In genomic region chr9:84719396-84719795, GRCm38 (mm10) we compare ENCODE assay signal across 15 mouse cellular contexts.
"Had no signal": no experiment of that assay in that cellular context is flagged by ENCODE, and none has a peak within 500 bp of the region (broad histone marks: within the 10 kb centered on the region; RNA-seq: fewer than 3 reads in every experiment).

No protein-coding gene starts in this region.

- H3K27me3 ChIP-seq: megakaryocyte, embryonic 14.5 days; midbrain, embryonic 13.5 days; midbrain, embryonic 15.5 days; neural tube, embryonic 12.5 days; stomach, embryonic 15.5 days had no signal

- H3K9ac ChIP-seq: midbrain, embryonic 13.5 days; midbrain, embryonic 15.5 days; neural tube, embryonic 12.5 days; stomach, embryonic 15.5 days had no signal

- H3K27ac ChIP-seq: macrophage; midbrain, embryonic 13.5 days; midbrain, embryonic 15.5 days; neural tube, embryonic 12.5 days; stomach, embryonic 15.5 days; stomach, postnatal 0 days had no signal

- H3K36me3 ChIP-seq: midbrain, embryonic 13.5 days; midbrain, embryonic 15.5 days; neural tube, embryonic 12.5 days; stomach, embryonic 15.5 days had no signal

- H3K9me3 ChIP-seq: megakaryocyte, embryonic 14.5 days; midbrain, embryonic 13.5 days; midbrain, embryonic 15.5 days; neural tube, embryonic 12.5 days; stomach, embryonic 15.5 days had no signal

- H3K4me2 ChIP-seq: midbrain, embryonic 11.5 days; midbrain, embryonic 13.5 days; midbrain, embryonic 15.5 days; neural tube, embryonic 12.5 days; stomach, embryonic 15.5 days had no signal

- ATAC-seq: midbrain, embryonic 13.5 days; midbrain, embryonic 15.5 days had no signal

- H3K4me1 ChIP-seq: megakaryocyte, embryonic 14.5 days; midbrain, embryonic 13.5 days; midbrain, embryonic 15.5 days; neural tube, embryonic 12.5 days; stomach, embryonic 15.5 days had no signal

- DNase-seq: lung, adult 2 months; lung, postnatal 10 days; lung, postnatal 36 days; right cerebral cortex, postnatal 14 days; thymus, adult 2 months; thymus, postnatal 25 days; thymus, postnatal 4 days had no signal

- H3K4me3 ChIP-seq: megakaryocyte, embryonic 14.5 days; midbrain, embryonic 13.5 days; midbrain, embryonic 15.5 days; neural tube, embryonic 12.5 days; stomach, embryonic 15.5 days had no signal
